Mouse (Mus musculus): ENCODE measurements around the gene Mllt10. TPM values are rescaled to one million over a fixed set of nuclear protein-coding genes. Genes with fewer than 3 reads are reported as not detected.

Gene Mllt10
- 51.3 and 53.4 TPM in 2 replicates for polyA plus RNA-seq (2015; fragmentation: Nextera tagmentation; extraction: Ambion mirVana)

DNA sequence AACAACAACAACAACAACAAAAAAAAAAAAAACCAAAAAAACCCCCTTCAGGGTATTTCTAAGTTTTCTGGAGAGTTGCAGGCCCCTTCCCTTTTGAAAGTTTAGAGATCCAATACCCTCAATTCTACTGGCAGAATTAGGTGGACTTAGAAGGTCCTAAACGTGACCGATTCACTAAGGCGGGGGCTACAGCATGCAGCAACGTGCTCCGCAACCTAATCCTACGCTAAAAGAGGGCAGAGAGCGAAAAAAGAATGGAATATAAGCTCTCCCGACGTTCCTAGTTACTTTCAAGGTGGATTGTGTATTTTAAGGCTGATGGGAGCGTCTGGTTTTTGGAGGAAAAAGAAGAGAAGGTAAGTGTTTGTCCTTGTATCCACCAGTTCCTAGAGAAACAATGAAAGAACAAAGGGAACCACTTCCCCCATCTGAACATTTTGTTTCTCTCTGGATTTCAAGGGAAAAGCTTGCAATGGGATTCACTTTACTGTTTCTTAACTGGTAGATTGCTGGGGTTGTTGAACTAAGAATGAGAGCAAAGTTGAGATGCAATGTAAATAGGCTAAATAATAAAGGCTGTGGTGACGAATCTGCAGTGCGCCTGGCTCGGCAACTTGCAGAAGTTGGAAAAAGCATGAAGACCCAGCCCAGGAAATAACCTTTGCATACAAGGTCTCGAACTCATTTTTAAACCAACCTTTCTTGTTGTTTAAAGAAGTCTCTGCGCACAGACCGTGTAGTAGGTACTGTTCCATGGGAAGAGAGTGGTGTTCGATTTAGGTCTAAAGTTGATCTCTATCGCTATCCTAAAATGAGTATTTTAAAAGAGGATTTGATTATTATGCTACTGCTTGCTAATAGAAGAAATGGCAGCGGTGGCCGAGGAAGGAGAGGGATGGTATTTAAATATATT is at the start of gene Mllt10:
Gene Mllt10, plus strand, starts transcription at position 222 of the 913 bp plus-strand sequence.
- Histone ChIP-seq H3K27ac (peak within 1 kb of the TSS; percentile 98), H3K36me3 (no peaks in the 10 kb centered on the region), H3K9ac (peak within 1 kb of the TSS; percentile 47), H3K9me3 (no peaks in the 10 kb centered on the region), H3K4me2 (peak within 1 kb of the TSS; percentile 78), H3K4me1 (peaks cover 7% of the 10 kb centered on the region; the same call in 1 of the 2 replicates), H3K4me3 (peak within 1 kb of the TSS; percentile 65), H3K27me3 (no peaks in the 10 kb centered on the region)
- no peak for ATAC-seq (ENCODE audit: insufficient number of reproducible peaks, low FRiP score, low TSS enrichment, low read depth)
- 11% methylated on average over 20 of the region's 20 CpGs for WGBS

DNA sequence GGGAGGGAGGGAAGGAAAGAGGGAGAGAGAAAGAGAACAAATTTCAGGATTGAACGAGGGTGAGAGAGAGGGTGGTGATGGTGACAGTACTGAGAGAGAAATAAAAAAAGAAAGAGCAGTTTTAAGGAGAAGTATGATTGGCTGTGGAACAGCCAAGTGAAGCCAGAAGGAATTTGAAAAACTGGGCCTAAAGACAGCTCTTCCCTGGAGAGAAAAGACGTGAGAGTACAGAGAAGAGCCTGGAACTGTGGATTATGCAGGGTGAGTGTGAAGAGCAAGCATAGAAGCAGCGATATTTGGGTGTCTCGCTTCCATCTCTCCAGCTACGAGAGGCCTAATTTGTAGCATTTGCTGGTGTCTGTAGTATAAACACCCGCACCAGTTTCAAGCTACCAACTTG is 43.8 kb upstream of the Mllt10 start:
- H3K36me3 ChIP-seq = no peaks in the 10 kb centered on the region
- no peak overlapping the region for H3K27ac ChIP-seq
- 84% methylated on average over 6 of the region's 6 CpGs for WGBS
- no peaks in the 10 kb centered on the region for H3K9me3 ChIP-seq
- no peak overlapping the region for H3K4me2 ChIP-seq
- H3K27me3 ChIP-seq = no peaks in the 10 kb centered on the region
- H3K9ac ChIP-seq = no peak overlapping the region
- H3K4me1 ChIP-seq = no peaks in the 10 kb centered on the region
- no peak overlapping the region for H3K4me3 ChIP-seq
- ATAC-seq (ENCODE audit: insufficient number of reproducible peaks, low FRiP score, low TSS enrichment, low read depth) = no peak

DNA sequence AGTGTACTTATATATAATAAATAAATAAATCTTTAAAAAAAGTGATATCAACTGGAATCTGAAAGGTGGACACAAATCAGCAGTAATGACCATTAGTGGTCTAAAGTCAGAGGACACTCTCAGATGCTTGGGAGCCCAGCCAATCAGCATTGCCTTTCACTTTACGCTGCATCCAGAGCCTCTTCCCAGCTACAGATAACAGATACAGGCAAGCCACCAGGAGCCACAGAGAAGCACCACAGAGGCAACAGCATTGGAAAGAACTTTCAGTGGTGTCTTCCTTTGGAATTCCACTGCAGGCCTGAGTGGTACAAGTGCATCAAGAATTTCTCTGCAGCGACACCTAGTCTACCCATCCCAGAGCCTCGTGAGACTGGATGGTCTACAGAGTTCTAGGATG is 42.2 kb upstream of the Mllt10 start:
- no peak overlapping the region for H3K4me2 ChIP-seq
- H3K27ac ChIP-seq = no peak overlapping the region
- no peaks in the 10 kb centered on the region for H3K36me3 ChIP-seq
- H3K27me3 ChIP-seq = no peaks in the 10 kb centered on the region
- H3K4me1 ChIP-seq = no peaks in the 10 kb centered on the region
- WGBS = 87% methylated on average over 3 of the region's 3 CpGs
- no peak overlapping the region for H3K9ac ChIP-seq
- no peak for ATAC-seq (ENCODE audit: insufficient number of reproducible peaks, low FRiP score, low TSS enrichment, low read depth)
- H3K4me3 ChIP-seq = no peak overlapping the region
- no peaks in the 10 kb centered on the region for H3K9me3 ChIP-seq

DNA sequence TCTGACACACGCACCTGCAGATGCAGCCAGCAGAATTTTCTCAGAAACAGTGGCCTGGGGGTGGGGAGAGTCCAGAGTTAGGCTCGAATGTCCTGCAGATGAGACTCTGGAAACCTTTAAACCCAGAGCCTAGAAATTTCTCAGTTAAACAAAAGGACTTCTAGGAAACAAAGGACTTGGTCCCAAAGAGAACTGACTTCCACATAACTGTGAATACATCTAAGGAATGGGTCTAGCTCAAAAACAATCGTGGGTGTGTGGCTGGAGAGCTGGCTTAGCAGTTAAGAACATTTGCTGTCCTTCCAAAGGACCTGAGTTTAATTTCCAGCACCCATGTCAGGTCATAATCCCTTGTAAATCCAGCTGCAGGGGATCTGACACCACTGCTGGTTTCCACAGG is 39.5 kb upstream of the Mllt10 start:
- WGBS = 57% methylated on average over 3 of the region's 3 CpGs
- no peak overlapping the region for H3K4me2 ChIP-seq

DNA sequence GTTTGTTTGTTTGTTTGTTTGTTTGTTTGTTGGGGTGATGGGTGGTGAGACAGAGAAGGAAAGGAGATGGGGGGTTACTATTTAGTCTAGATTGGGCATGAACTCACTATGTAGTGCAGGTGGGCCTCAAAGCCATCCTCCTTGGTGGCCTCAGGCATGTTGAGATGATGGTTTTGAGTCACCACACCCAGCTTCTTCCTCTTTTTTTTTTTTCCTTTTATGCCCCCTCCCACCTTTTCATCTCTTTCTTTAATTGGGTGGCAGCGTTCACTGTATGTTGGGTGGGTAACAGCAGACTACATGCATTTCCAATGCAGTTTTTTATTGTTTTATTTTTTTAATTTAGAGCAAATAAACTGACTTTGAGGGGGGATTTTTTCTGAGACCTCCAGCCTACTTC is 38.4 kb upstream of the Mllt10 start:
- ATAC-seq (ENCODE audit: insufficient number of reproducible peaks, low FRiP score, low TSS enrichment, low read depth) = no peak
- H3K9me3 ChIP-seq = no peaks in the 10 kb centered on the region
- WGBS = 71% methylated on average over 1 of the region's 1 CpGs
- H3K4me1 ChIP-seq = no peaks in the 10 kb centered on the region
- no peak overlapping the region for H3K4me3 ChIP-seq
- no peak overlapping the region for H3K4me2 ChIP-seq
- no peak overlapping the region for H3K27ac ChIP-seq
- no peaks in the 10 kb centered on the region for H3K36me3 ChIP-seq
- H3K9ac ChIP-seq = no peak overlapping the region
- H3K27me3 ChIP-seq = no peaks in the 10 kb centered on the region

More for the DNA sequence above, 39.5 kb upstream of the Mllt10 start:
- no peak overlapping the region for H3K27ac ChIP-seq
- no peaks in the 10 kb centered on the region for H3K27me3 ChIP-seq
- no peak overlapping the region for H3K9ac ChIP-seq
- no peaks in the 10 kb centered on the region for H3K36me3 ChIP-seq
- H3K4me1 ChIP-seq = no peaks in the 10 kb centered on the region
- no peaks in the 10 kb centered on the region for H3K9me3 ChIP-seq
- no peak overlapping the region for H3K4me3 ChIP-seq
- ATAC-seq (ENCODE audit: insufficient number of reproducible peaks, low FRiP score, low TSS enrichment, low read depth) = no peak

DNA sequence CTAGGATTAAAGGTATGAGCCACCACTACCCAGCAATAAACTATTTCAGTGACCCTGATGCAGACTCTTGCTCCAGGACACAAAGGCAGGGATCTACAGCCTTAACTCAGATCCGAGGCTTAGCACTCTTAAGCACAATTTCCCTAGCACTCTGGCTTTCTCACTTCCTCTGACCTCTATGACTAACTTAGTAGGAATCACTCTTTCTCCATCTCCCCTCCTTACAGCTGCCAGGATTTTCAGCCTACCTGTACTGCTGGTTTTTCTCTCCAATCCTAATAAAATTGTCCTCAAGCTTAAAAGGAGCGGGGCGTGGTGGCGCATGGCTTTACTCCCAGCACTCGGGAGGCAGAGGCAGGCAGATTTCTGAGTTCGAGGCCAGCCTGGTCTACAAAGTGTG is 37.7 kb upstream of the Mllt10 start:
- WGBS = 92% methylated on average over 6 of the region's 6 CpGs
- no peak overlapping the region for H3K4me3 ChIP-seq
- ATAC-seq (ENCODE audit: insufficient number of reproducible peaks, low FRiP score, low TSS enrichment, low read depth) = no peak
- H3K4me1 ChIP-seq = no peaks in the 10 kb centered on the region
- no peak overlapping the region for H3K9ac ChIP-seq
- no peak overlapping the region for H3K4me2 ChIP-seq
- no peak overlapping the region for H3K27ac ChIP-seq
- no peaks in the 10 kb centered on the region for H3K9me3 ChIP-seq
- H3K27me3 ChIP-seq = no peaks in the 10 kb centered on the region
- no peaks in the 10 kb centered on the region for H3K36me3 ChIP-seq

DNA sequence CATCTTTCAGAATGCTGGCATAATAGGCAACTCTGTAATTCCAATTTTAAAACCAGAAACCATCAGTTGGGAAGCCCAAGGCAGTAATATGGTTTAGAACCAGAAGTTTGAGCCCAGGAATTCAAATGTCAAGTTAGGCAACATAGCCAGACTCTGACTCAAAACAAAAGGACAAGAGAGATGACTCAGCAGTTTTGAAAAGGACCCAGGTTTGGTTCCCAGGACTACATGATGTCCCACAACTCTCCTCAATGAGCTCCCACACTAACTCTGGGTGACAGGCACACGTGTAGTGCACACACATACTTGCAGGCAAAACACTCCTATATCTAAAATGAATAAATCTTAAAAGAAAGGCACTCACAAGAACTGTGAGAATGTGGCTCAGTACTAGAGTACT is 35.9 kb upstream of the Mllt10 start:
- no peaks in the 10 kb centered on the region for H3K9me3 ChIP-seq
- H3K36me3 ChIP-seq = no peaks in the 10 kb centered on the region
- no peak overlapping the region for H3K4me3 ChIP-seq
- H3K4me1 ChIP-seq = no peaks in the 10 kb centered on the region
- ATAC-seq (ENCODE audit: insufficient number of reproducible peaks, low FRiP score, low TSS enrichment, low read depth) = no peak
- no peak overlapping the region for H3K9ac ChIP-seq
- 90% methylated on average over 1 of the region's 1 CpGs for WGBS
- no peaks in the 10 kb centered on the region for H3K27me3 ChIP-seq
- no peak overlapping the region for H3K27ac ChIP-seq
- no peak overlapping the region for H3K4me2 ChIP-seq

DNA sequence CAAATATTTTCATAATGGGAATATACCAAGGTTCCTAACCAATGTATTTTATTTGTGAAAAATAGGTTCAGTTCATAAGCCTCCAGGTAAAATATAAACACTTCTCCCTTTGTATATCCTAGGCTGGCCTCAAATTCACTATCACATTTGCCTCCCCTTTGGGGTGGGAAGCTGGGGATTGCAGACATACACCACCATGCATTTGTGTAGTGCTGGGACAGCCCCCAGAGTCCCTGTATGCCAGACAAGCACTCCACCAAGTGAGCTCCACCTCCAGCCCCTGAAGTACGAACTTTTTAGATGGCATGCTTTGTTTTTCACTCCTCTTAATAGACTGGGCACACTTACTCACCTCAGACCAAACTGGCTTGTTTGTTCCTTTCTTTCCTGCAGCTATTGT is 32.2 kb upstream of the Mllt10 start:
- Histone ChIP-seq H3K9ac (no peak overlapping the region), H3K4me2 (no peak overlapping the region), H3K36me3 (no peaks in the 10 kb centered on the region), H3K27me3 (no peaks in the 10 kb centered on the region), H3K9me3 (no peaks in the 10 kb centered on the region), H3K4me1 (peaks cover 18% of the 10 kb centered on the region), H3K4me3 (no peak overlapping the region), H3K27ac (no peak overlapping the region)
- ATAC-seq (ENCODE audit: insufficient number of reproducible peaks, low FRiP score, low TSS enrichment, low read depth) = no peak
- 64% methylated on average over 1 of the region's 1 CpGs for WGBS

DNA sequence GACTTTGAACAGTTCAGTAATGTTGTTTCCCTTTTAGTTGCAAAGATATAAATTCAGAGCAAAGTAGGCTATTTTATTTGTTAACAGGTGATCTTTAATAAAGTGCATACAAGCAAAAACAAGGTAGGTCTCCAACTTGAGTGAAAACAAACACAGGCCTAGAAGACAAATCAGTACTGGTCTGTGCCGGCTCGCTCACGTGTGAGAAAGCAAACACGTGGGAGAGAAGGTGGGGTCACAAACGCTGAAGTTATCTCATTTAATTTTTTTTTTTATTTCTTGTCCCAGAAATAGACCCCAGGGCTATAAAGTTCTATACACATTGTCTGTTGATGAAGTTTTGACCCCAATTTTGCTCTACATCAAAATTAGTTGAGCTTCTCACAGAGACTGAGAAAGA is 29.9 kb upstream of the Mllt10 start:
- H3K36me3 ChIP-seq = no peaks in the 10 kb centered on the region
- ATAC-seq (ENCODE audit: insufficient number of reproducible peaks, low FRiP score, low TSS enrichment, low read depth) = no peak
- no peak overlapping the region for H3K27ac ChIP-seq
- H3K4me2 ChIP-seq = peak overlapping the region; percentile 97; the same call in 1 of the 2 replicates
- H3K4me1 ChIP-seq = peaks cover 20% of the 10 kb centered on the region
- no peak overlapping the region for H3K9ac ChIP-seq
- 58% methylated on average over 5 of the region's 5 CpGs for WGBS
- H3K9me3 ChIP-seq = no peaks in the 10 kb centered on the region
- H3K4me3 ChIP-seq = no peak overlapping the region; the same call in 1 of the 2 replicates
- H3K27me3 ChIP-seq = no peaks in the 10 kb centered on the region

DNA sequence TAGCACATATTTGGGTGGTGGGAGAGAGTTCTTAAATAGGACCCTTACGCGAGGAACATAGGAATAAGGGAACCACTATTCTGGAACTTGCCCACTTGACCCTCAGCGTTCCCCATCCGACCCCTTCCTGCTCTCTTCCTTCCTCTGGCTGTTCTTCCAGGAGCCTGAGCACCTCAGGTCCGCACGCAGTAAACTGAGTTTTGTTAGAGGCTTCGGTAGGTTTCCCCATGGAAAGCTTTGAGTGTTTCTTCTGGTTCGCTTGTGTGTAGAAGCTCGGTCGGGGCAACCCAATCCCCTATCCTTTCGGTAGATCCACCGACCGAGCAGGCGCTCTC is 29.3 kb upstream of the Mllt10 start:
- Histone ChIP-seq H3K9me3 (no peaks in the 10 kb centered on the region), H3K4me1 (peaks cover 20% of the 10 kb centered on the region), H3K27ac (peak overlapping the region; percentile 97), H3K4me3 (peak overlapping the region; percentile 65), H3K36me3 (no peaks in the 10 kb centered on the region), H3K9ac (peak overlapping the region; percentile 33), H3K4me2 (peak overlapping the region; percentile 97), H3K27me3 (no peaks in the 10 kb centered on the region)
- no peak for ATAC-seq (ENCODE audit: insufficient number of reproducible peaks, low FRiP score, low TSS enrichment, low read depth)
- WGBS = 5% methylated on average over 14 of the region's 14 CpGs

DNA sequence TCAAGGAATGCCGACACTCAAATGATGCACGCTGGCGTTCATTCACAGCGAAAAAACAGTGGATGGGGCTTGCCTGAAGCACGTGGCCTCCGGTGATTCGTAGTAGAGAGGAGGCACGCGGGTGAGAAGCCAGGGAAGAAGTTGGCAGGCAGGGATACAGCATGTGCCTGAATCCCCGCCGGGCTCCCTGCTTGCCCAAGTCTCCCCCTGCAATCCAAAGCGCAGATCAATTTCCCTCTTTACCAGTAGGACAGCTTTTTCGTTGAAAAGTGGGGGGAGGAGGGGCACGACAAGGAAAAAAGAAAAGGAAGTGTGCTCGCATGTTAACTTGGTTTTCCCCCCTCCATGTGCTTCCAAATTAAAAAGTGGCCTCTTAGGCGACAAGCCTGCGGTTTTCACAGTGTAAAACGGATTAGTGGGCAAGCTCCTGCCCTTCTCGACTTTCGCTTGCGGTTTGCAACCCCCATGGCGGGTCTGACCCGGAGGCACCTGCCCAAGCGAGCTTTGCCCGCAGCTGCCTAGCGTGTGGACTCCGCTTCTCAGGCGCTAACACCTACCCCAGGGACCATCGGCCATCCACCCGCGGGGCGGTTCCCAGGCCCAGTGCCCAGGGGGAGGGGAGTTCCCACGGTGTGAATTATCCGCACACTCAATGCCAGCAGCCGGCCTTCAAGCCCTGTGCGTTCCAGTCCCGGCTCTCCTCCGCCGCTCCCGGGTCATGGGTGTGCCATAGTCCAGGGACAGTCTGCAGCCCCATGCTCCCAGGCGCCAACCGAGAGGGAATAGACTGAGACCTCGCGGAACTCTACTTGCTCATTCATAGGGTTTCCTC is 28.7 kb upstream of the Mllt10 start:
- peak overlapping the region; percentile 37 for H3K9ac ChIP-seq
- ATAC-seq (ENCODE audit: insufficient number of reproducible peaks, low FRiP score, low TSS enrichment, low read depth) = 0 out of 2 replicates have a peak, but pooled peaks have one; percentile 16
- H3K27ac ChIP-seq = peak overlapping the region; percentile 97
- H3K4me1 ChIP-seq = peaks cover 24% of the 10 kb centered on the region
- H3K4me3 ChIP-seq = peak overlapping the region; percentile 65
- H3K36me3 ChIP-seq = no peaks in the 10 kb centered on the region
- H3K27me3 ChIP-seq = no peaks in the 10 kb centered on the region
- WGBS = 1% methylated on average over 44 of the region's 44 CpGs
- no peaks in the 10 kb centered on the region for H3K9me3 ChIP-seq
- peak overlapping the region; percentile 97 for H3K4me2 ChIP-seq

All from limb, embryonic 15.5 days (tissue).